Mouse (Mus musculus) kidney, embryonic 14.5 days (tissue): Measurements from ENCODE around the gene Fam53b. TPM values are rescaled to one million over a fixed set of nuclear protein-coding genes. Genes with fewer than 3 reads are reported as not detected.

Experiments
- ATAC-seq: fragments of 200-750 bp; cut with Nextera tagmentation; 2 replicates; pipeline ENCODE4 v1.8.0; 2017; ENCODE audit warnings: moderate number of reproducible peaks, mild to moderate bottlenecking, moderate TSS enrichment, moderate library complexity; ENCODE audit not compliant: low FRiP score, low TSS enrichment
- H3K27ac ChIP-seq: fragments of 300-500 bp; sonication (generic); 2 replicates; pipeline ENCODE4 v1.5.1; 2014; ENCODE audit warnings: low read depth, mild to moderate bottlenecking, low read length, moderate library complexity, mixed read lengths
- H3K27me3 ChIP-seq: fragments of 300-500 bp; sonication (generic); 2 replicates; pipeline ENCODE4 v1.6.1; 2014; ENCODE audit warnings: mild to moderate bottlenecking, low read length; ENCODE audit not compliant: control insufficient read depth, insufficient read depth
- H3K36me3 ChIP-seq: fragments of 300-500 bp; sonication (generic); 2 replicates; pipeline ENCODE4 v1.6.1; 2014; ENCODE audit warnings: low read length, mixed read lengths; ENCODE audit not compliant: control insufficient read depth, insufficient read depth
- H3K4me1 ChIP-seq: fragments of 300-500 bp; sonication (generic); 2 replicates; pipeline ENCODE4 v1.6.1; 2014; ENCODE audit warnings: low read length, mixed read lengths; ENCODE audit not compliant: control insufficient read depth, insufficient read depth
- H3K4me2 ChIP-seq: fragments of 300-500 bp; sonication (generic); replicated peaks from 2 replicates; pipeline ENCODE4 v1.6.1; 2014; ENCODE audit warnings: low read depth, mild to moderate bottlenecking, low read length
- H3K4me3 ChIP-seq: fragments of 300-500 bp; sonication (generic); 2 replicates; pipeline ENCODE4 v1.5.1; 2014; ENCODE audit warnings: mild to moderate bottlenecking, low read length
- H3K9ac ChIP-seq: fragments of 300-500 bp; sonication (generic); 2 replicates; pipeline ENCODE4 v1.6.1; 2014; ENCODE audit warnings: low read depth, mild to moderate bottlenecking, low read length, moderate library complexity
- H3K9me3 ChIP-seq: fragments of 300-500 bp; sonication (generic); 2 replicates; pipeline ENCODE4 v1.6.1; 2016; ENCODE audit warnings: low read length; ENCODE audit not compliant: control insufficient read depth
- whole genome bisulfite sequencing: fragments of 180-500 bp; shearing (Covaris S2); extraction: QIAGEN DNeasy Blood & Tissue Kit; methylation state at CpG from one replicate; pipeline ENCODE4 v1.1.7; 2014; 5-methylcytosine and 5-hydroxymethylcytosine counted together
- polyA plus RNA-seq: library from polyadenylated mRNA; unstranded; fragments of >200 nt; fragmentation: Nextera tagmentation; extraction: Ambion mirVana; gene quantifications from 2 replicates; pipeline ENCODE4 v1.2.1, GENCODE M21; 2014

Fam53b gene
- polyA plus RNA-seq, 1 experiment from 2014 or later: 22.1 TPM

GRCm38 (mm10) chr7:132682901-132683300 is 130.8 kb downstream of the Fam53b start:
- ATAC-seq: no peak
- no peaks in the 10 kb centered on the region for H3K9me3 ChIP-seq
- no peaks in the 10 kb centered on the region for H3K27me3 ChIP-seq
- H3K4me1 ChIP-seq: peaks cover 2% of the 10 kb centered on the region; the same call in 1 of the 2 replicates
- WGBS: 83% methylated on average over 3 of the region's 3 CpGs
- no peak overlapping the region for H3K9ac ChIP-seq
- H3K27ac ChIP-seq: no peak overlapping the region
- no peak overlapping the region for H3K4me3 ChIP-seq
- no peaks in the 10 kb centered on the region for H3K36me3 ChIP-seq
- no peak overlapping the region for H3K4me2 ChIP-seq

GRCm38 (mm10) chr7:132682336-132682735 is 131.3 kb downstream of the Fam53b start:
- no peak overlapping the region for H3K9ac ChIP-seq
- 90% methylated on average over 3 of the region's 3 CpGs for WGBS
- H3K9me3 ChIP-seq: no peaks in the 10 kb centered on the region
- no peak overlapping the region for H3K4me3 ChIP-seq
- H3K27ac ChIP-seq: no peak overlapping the region
- no peak overlapping the region for H3K4me2 ChIP-seq
- H3K27me3 ChIP-seq: no peaks in the 10 kb centered on the region
- H3K4me1 ChIP-seq: no peaks in the 10 kb centered on the region
- H3K36me3 ChIP-seq: no peaks in the 10 kb centered on the region
- ATAC-seq: no peak

- no peaks in the 10 kb centered on the region for H3K36me3 ChIP-seq
- H3K27me3 ChIP-seq: no peaks in the 10 kb centered on the region
- no peak overlapping the region for H3K9ac ChIP-seq
- no peak overlapping the region for H3K4me2 ChIP-seq
- H3K4me1 ChIP-seq: no peaks in the 10 kb centered on the region
- no peaks in the 10 kb centered on the region for H3K9me3 ChIP-seq
- H3K4me3 ChIP-seq: no peak overlapping the region
- H3K27ac ChIP-seq: no peak overlapping the region
- WGBS: 100% methylated on average over 1 of the region's 1 CpGs
- ATAC-seq: no peak
These were observed 131.9 kb downstream of the Fam53b start for GRCm38 (mm10) chr7:132681831-132682230.

GRCm38 (mm10) chr7:132681296-132681695 is 132.4 kb downstream of the Fam53b start:
- Histone ChIP-seq H3K4me2 (no peak overlapping the region), H3K9ac (no peak overlapping the region), H3K4me3 (no peak overlapping the region), H3K27me3 (no peaks in the 10 kb centered on the region), H3K27ac (no peak overlapping the region), H3K4me1 (no peaks in the 10 kb centered on the region), H3K36me3 (no peaks in the 10 kb centered on the region), H3K9me3 (no peaks in the 10 kb centered on the region)
- WGBS: 89% methylated on average over 11 of the region's 11 CpGs
- no peak for ATAC-seq

GRCm38 (mm10) chr7:132679549-132679948 is 134.1 kb downstream of the Fam53b start:
- Histone ChIP-seq H3K27ac (no peak overlapping the region), H3K9ac (no peak overlapping the region), H3K4me2 (no peak overlapping the region), H3K36me3 (no peaks in the 10 kb centered on the region), H3K9me3 (no peaks in the 10 kb centered on the region), H3K4me1 (no peaks in the 10 kb centered on the region), H3K4me3 (no peak overlapping the region), H3K27me3 (no peaks in the 10 kb centered on the region)
- ATAC-seq: no peak
- 81% methylated on average over 6 of the region's 6 CpGs for WGBS

- no peaks in the 10 kb centered on the region for H3K27me3 ChIP-seq
- H3K4me3 ChIP-seq: no peak overlapping the region
- no peaks in the 10 kb centered on the region for H3K9me3 ChIP-seq
- H3K36me3 ChIP-seq: no peaks in the 10 kb centered on the region
- H3K27ac ChIP-seq: no peak overlapping the region
- no peaks in the 10 kb centered on the region; the same call in 1 of the 2 replicates for H3K4me1 ChIP-seq
- ATAC-seq: no peak
- H3K4me2 ChIP-seq: no peak overlapping the region
- H3K9ac ChIP-seq: no peak overlapping the region
- 85% methylated on average over 4 of the region's 4 CpGs for WGBS
These were observed 134.6 kb downstream of the Fam53b start for GRCm38 (mm10) chr7:132679117-132679516.

- Histone ChIP-seq H3K4me1 (no peaks in the 10 kb centered on the region; the same call in 1 of the 2 replicates), H3K27ac (no peak overlapping the region), H3K27me3 (no peaks in the 10 kb centered on the region), H3K4me3 (no peak overlapping the region), H3K9me3 (no peaks in the 10 kb centered on the region), H3K4me2 (no peak overlapping the region), H3K36me3 (no peaks in the 10 kb centered on the region), H3K9ac (no peak overlapping the region)
- 93% methylated on average over 2 of the region's 2 CpGs for WGBS
- ATAC-seq: no peak
These were observed 137.8 kb downstream of the Fam53b start for GRCm38 (mm10) chr7:132675922-132676321.

GRCm38 (mm10) chr7:132673931-132674755 is 139.5 kb downstream of the Fam53b start:
- no peak overlapping the region for H3K4me3 ChIP-seq
- peak; percentile 51; the same call in 1 of the 2 replicates for ATAC-seq
- 57% methylated on average over 17 of the region's 17 CpGs for WGBS

GRCm38 (mm10) chr7:132672481-132672959 is 141.2 kb downstream of the Fam53b start:
- Histone ChIP-seq H3K27me3 (no peaks in the 10 kb centered on the region), H3K4me2 (no peak overlapping the region), H3K27ac (no peak overlapping the region), H3K4me1 (no peaks in the 10 kb centered on the region; the same call in 1 of the 2 replicates), H3K36me3 (no peaks in the 10 kb centered on the region), H3K9ac (no peak overlapping the region), H3K9me3 (no peaks in the 10 kb centered on the region), H3K4me3 (no peak overlapping the region)
- 70% methylated on average over 7 of the region's 7 CpGs for WGBS
- ATAC-seq: no peak

More at GRCm38 (mm10) chr7:132673931-132674755, 139.5 kb downstream of the Fam53b start:
- Histone ChIP-seq H3K36me3 (no peaks in the 10 kb centered on the region), H3K9me3 (no peaks in the 10 kb centered on the region), H3K4me1 (no peaks in the 10 kb centered on the region; the same call in 1 of the 2 replicates), H3K27ac (no peak overlapping the region), H3K9ac (no peak overlapping the region), H3K4me2 (no peak overlapping the region), H3K27me3 (no peaks in the 10 kb centered on the region)
